ENCODE assay signal across 8 mouse cellular contexts in the genomic region with DNA sequence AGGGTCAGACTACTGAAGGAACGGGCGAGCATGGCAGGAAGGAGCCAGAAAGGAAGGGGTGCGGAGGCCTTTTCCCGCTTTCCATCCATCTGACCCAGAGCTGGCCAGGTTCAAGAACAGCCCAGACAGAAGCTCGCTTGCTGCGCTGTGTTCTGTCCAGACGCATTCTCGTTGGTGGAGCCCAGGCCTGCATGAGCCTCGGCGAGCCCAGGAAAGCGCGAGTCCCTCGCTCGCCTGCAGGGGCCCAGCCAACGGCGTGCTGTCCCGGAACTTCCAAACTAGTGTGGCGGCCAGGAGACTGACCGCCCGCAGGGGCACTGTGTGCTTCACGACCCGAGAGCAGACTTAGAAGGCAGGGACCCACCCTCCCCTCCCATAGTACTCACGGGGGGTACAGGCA. TPM values are rescaled to one million over a fixed set of nuclear protein-coding genes. Genes with fewer than 3 reads are reported as not detected.
DNase-seq lines count a peak whose midpoint lies in the region; ATAC-seq lines count a peak whose summit lies in the region.

No protein-coding gene starts in this region.

- no peak overlapping the region for H3K9ac ChIP-seq in embryonic facial prominence, embryonic 15.5 days
- H3K9ac ChIP-seq in hindbrain, embryonic 16.5 days (ENCODE audit: low read depth, low read length): peak overlapping the region; percentile 57
- H3K9ac ChIP-seq in stomach, embryonic 16.5 days (ENCODE audit: low read length): peak overlapping the region; percentile 69

- H3K36me3 ChIP-seq in embryonic facial prominence, embryonic 15.5 days: no peaks in the 10 kb centered on the region
- H3K36me3 ChIP-seq in hindbrain, embryonic 16.5 days (ENCODE audit: control insufficient read depth, insufficient read depth, low read length): no peaks in the 10 kb centered on the region
- H3K36me3 ChIP-seq in stomach, embryonic 16.5 days (ENCODE audit: control insufficient read depth, insufficient read depth, low read length): no peaks in the 10 kb centered on the region

- H3K4me3 ChIP-seq in embryonic facial prominence, embryonic 15.5 days (replicated peaks): peak overlapping the region; percentile 36
- H3K4me3 ChIP-seq in hindbrain, embryonic 16.5 days (ENCODE audit: low read length): peak overlapping the region; percentile 39
- H3K4me3 ChIP-seq in stomach, embryonic 16.5 days (replicated peaks; ENCODE audit: low read length): peak overlapping the region; percentile 50

- peaks cover 32% of the 10 kb centered on the region for H3K4me1 ChIP-seq in embryonic facial prominence, embryonic 15.5 days
- H3K4me1 ChIP-seq in hindbrain, embryonic 16.5 days (ENCODE audit: control insufficient read depth, insufficient read depth, low read depth, low read length): peaks cover 9% of the 10 kb centered on the region
- peaks cover 19% of the 10 kb centered on the region for H3K4me1 ChIP-seq in stomach, embryonic 16.5 days (ENCODE audit: control insufficient read depth, insufficient read depth, low read length)

- no peaks in the 10 kb centered on the region for H3K9me3 ChIP-seq in embryonic facial prominence, embryonic 15.5 days (replicated peaks)
- H3K9me3 ChIP-seq in hindbrain, embryonic 16.5 days (ENCODE audit: control insufficient read depth, low read length): no peaks in the 10 kb centered on the region; the same call in 1 of the 2 replicates
- no peaks in the 10 kb centered on the region for H3K9me3 ChIP-seq in stomach, embryonic 16.5 days (replicated peaks; ENCODE audit: control insufficient read depth, low read length)

- peak; percentile 30; the same call in 1 of the 2 replicates for ATAC-seq in embryonic facial prominence, embryonic 15.5 days (ENCODE audit: insufficient number of reproducible peaks, low FRiP score, low TSS enrichment, low read depth)
- ATAC-seq in hindbrain, embryonic 16.5 days: no peak
- ATAC-seq in stomach, embryonic 16.5 days (ENCODE audit: insufficient read depth, low FRiP score): peak; percentile 38; the same call in 1 of the 2 replicates

- 1% methylated on average over 23 of the region's 23 CpGs for WGBS in embryonic facial prominence, embryonic 15.5 days
- under 1% methylated on average over 23 of the region's 23 CpGs for WGBS in hindbrain, embryonic 16.5 days
- under 1% methylated on average over 23 of the region's 23 CpGs for WGBS in stomach, embryonic 16.5 days

- H3K4me2 ChIP-seq in embryonic facial prominence, embryonic 15.5 days (replicated peaks): peak overlapping the region; percentile 68
- H3K4me2 ChIP-seq in hindbrain, embryonic 16.5 days (ENCODE audit: low read length): peak overlapping the region; percentile 51
- peak overlapping the region; percentile 53 for H3K4me2 ChIP-seq in stomach, embryonic 16.5 days (ENCODE audit: low read depth, low read length)

- H3K27ac ChIP-seq in embryonic facial prominence, embryonic 15.5 days (replicated peaks): no peak overlapping the region
- no peak overlapping the region for H3K27ac ChIP-seq in hindbrain, embryonic 16.5 days (ENCODE audit: low read depth, low read length)
- no peak overlapping the region for H3K27ac ChIP-seq in stomach, embryonic 16.5 days (ENCODE audit: low read length)

- peaks cover 86% of the 10 kb centered on the region for H3K27me3 ChIP-seq in embryonic facial prominence, embryonic 15.5 days
- peaks cover 25% of the 10 kb centered on the region for H3K27me3 ChIP-seq in hindbrain, embryonic 16.5 days (replicated peaks; ENCODE audit: control insufficient read depth, insufficient read depth, low read length)
- H3K27me3 ChIP-seq in stomach, embryonic 16.5 days (ENCODE audit: control insufficient read depth, insufficient read depth, low read length): peaks cover 79% of the 10 kb centered on the region

- DNase-seq in ovary, postnatal 36 days (ENCODE audit: low spot score): peak; percentile 50
- no peak for DNase-seq in ovary, postnatal 14 days (ENCODE audit: low spot score)
- DNase-seq in lung, postnatal 14 days: peak; percentile 34
- no peak for DNase-seq in MN1 (ENCODE audit: low spot score)
- DNase-seq in cerebellum, adult 8-10 months: no peak

RNA-seq across cellular contexts. Expression of gene Nkx6-1, which starts 1.6 kb away (rescaled TPM):
- 0.13 TPM in 1 of 2 replicates, not detected in the other for polyA plus RNA-seq in embryonic facial prominence, embryonic 15.5 days (2015; fragmentation: Nextera tagmentation; extraction: Ambion mirVana)
- polyA plus RNA-seq in hindbrain, embryonic 16.5 days (2015; fragmentation: Nextera tagmentation; extraction: Ambion mirVana): 3.8 and 5.1 TPM in 2 replicates
- polyA plus RNA-seq in stomach, embryonic 16.5 days (2015; fragmentation: Nextera tagmentation; extraction: Ambion mirVana): 2.7 TPM in 2 replicates

Comparison
In these comparisons a context has a peak if more than half of its experiments do, and no peak if none do; other contexts are left out.
1. DNase-seq: peak in ovary, postnatal 36 days (single experiment) and lung, postnatal 14 days (single experiment); none in ovary, postnatal 14 days (single experiment), MN1 (single experiment) and cerebellum, adult 8-10 months (single experiment).
2. Peak in every context shown above with its lines, with median percentiles within 50 percentile points of each other: H3K4me2 ChIP-seq and H3K4me3 ChIP-seq.